Mouse (Mus musculus): ENCODE data around the gene Bhmt2. TPM values are rescaled to one million over a fixed set of nuclear protein-coding genes. Genes with fewer than 3 reads are reported as not detected.

Bhmt2 gene
- polyA plus RNA-seq, 1 experiment from 2014 or later, result 0.09 TPM

- Histone ChIP-seq H3K4me2 (no peak within 1 kb of the TSS), H3K9ac (no peak within 1 kb of the TSS), H3K27ac (no peak within 1 kb of the TSS), H3K4me3 (no peak within 1 kb of the TSS), H3K4me1 (replicated peaks) (no peaks in the 10 kb centered on the region), H3K9me3 (no peaks in the 10 kb centered on the region), H3K36me3 (no peaks in the 10 kb centered on the region), H3K27me3 (no peaks in the 10 kb centered on the region)
- whole genome bisulfite sequencing, result 81% methylated on average over 19 of the region's 19 CpGs
- no peak for ATAC-seq (ENCODE audit: low FRiP score)
Observed at GRCm38 (mm10) chr13:93637282-93638245, 36.5 kb downstream of the Bhmt2 start, which contains the start of gene Bhmt. Bhmt (minus strand) TSS chr13:93637961.

DNA sequence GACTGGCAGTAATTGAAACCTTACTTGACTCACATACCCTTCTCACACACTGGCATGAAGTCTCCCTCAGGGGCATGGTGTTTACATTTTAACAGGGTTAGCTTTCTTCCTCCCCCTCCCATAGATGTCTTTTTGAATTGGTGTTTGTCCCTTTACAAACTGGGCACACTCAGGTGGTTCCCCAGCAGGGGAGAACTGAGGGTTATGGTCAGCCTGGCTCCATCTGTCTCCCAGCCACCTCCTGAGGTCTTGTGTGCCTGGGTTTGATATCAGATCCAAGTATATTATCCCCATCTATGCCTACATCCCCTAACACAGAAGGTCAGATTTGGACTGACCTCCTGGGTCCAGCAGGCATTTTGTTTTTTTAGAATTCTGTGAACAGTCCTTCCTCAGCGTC lies 37.5 kb downstream of the Bhmt2 start:
- 90% methylated on average over 1 of the region's 1 CpGs for WGBS
- no peaks in the 10 kb centered on the region for H3K9me3 ChIP-seq
- no peaks in the 10 kb centered on the region for H3K27me3 ChIP-seq
- no peak overlapping the region for H3K9ac ChIP-seq
- no peak overlapping the region for H3K4me3 ChIP-seq
- no peak for ATAC-seq (ENCODE audit: low FRiP score)
- H3K4me2 ChIP-seq, result no peak overlapping the region
- no peaks in the 10 kb centered on the region for H3K36me3 ChIP-seq
- H3K4me1 ChIP-seq (replicated peaks), result no peaks in the 10 kb centered on the region
- no peak overlapping the region for H3K27ac ChIP-seq

GRCm38 (mm10) chr13:93632927-93633326 lies 41.2 kb downstream of the Bhmt2 start:
- no peak overlapping the region for H3K4me3 ChIP-seq
- no peak for ATAC-seq (ENCODE audit: low FRiP score)
- no peaks in the 10 kb centered on the region for H3K9me3 ChIP-seq
- 89% methylated on average over 5 of the region's 5 CpGs for WGBS
- no peak overlapping the region for H3K9ac ChIP-seq
- no peaks in the 10 kb centered on the region for H3K27me3 ChIP-seq
- no peak overlapping the region for H3K27ac ChIP-seq
- no peaks in the 10 kb centered on the region for H3K4me1 ChIP-seq (replicated peaks)
- no peaks in the 10 kb centered on the region for H3K36me3 ChIP-seq
- no peak overlapping the region for H3K4me2 ChIP-seq

DNA sequence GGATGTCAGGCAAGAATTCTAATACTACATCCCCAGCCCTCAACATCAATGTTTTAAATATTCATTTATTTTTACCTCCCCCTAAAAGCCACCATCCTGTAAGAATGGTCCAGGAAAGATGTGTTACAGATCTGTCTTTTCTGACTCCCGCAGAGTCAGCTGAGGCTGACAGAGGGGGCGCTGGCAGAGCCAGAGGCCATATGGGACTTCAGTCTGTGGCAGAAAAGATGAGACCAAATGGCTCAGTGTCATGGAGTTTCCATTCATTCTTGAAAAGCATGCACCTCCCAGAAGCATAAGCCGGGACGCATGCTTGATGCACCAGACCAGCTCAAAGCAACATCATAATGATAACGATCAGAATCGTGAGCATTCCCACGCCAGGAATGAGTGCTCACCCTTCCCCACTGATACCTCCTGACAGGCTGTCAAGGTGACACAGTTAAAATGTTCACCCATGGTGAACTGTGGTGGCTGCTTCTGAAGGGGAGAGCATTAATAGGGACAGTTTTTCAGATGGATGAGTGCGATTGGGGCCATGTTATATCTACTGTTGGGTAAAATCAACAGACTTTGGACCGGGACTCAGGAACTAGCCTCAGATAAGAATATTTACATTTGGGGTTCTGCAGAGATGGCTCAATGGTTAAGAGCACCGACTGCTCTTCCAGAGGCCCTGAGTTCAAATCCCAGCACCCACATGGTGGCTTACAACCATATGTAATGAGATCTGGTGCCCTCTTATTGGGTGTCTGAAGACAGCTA lies 43.0 kb downstream of the Bhmt2 start:
- H3K4me2 ChIP-seq, result no peak overlapping the region
- H3K36me3 ChIP-seq, result no peaks in the 10 kb centered on the region
- no peak overlapping the region for H3K4me3 ChIP-seq
- H3K27ac ChIP-seq, result no peak overlapping the region
- H3K4me1 ChIP-seq (replicated peaks), result no peaks in the 10 kb centered on the region
- no peak overlapping the region for H3K9ac ChIP-seq
- no peaks in the 10 kb centered on the region for H3K9me3 ChIP-seq
- H3K27me3 ChIP-seq, result no peaks in the 10 kb centered on the region
- WGBS, result 87% methylated on average over 10 of the region's 10 CpGs
- no peak for ATAC-seq (ENCODE audit: low FRiP score)

- Histone ChIP-seq H3K27ac (no peak overlapping the region), H3K9me3 (no peaks in the 10 kb centered on the region), H3K4me2 (no peak overlapping the region), H3K27me3 (no peaks in the 10 kb centered on the region), H3K4me3 (no peak overlapping the region), H3K4me1 (replicated peaks) (no peaks in the 10 kb centered on the region), H3K36me3 (no peaks in the 10 kb centered on the region), H3K9ac (no peak overlapping the region)
- WGBS, result 20% methylated on average over 6 of the region's 6 CpGs
- ATAC-seq (ENCODE audit: low FRiP score), result no peak
Observed at GRCm38 (mm10) chr13:93628861-93629260, 45.2 kb downstream of the Bhmt2 start.

- Histone ChIP-seq H3K4me3 (no peak overlapping the region), H3K4me2 (no peak overlapping the region), H3K27me3 (no peaks in the 10 kb centered on the region), H3K36me3 (no peaks in the 10 kb centered on the region), H3K27ac (no peak overlapping the region), H3K9me3 (no peaks in the 10 kb centered on the region), H3K4me1 (replicated peaks) (no peaks in the 10 kb centered on the region), H3K9ac (no peak overlapping the region)
- WGBS, result 45% methylated on average over 6 of the region's 6 CpGs
- no peak for ATAC-seq (ENCODE audit: low FRiP score)
Observed at GRCm38 (mm10) chr13:93614361-93614948, 59.6 kb downstream of the Bhmt2 start.

DNA sequence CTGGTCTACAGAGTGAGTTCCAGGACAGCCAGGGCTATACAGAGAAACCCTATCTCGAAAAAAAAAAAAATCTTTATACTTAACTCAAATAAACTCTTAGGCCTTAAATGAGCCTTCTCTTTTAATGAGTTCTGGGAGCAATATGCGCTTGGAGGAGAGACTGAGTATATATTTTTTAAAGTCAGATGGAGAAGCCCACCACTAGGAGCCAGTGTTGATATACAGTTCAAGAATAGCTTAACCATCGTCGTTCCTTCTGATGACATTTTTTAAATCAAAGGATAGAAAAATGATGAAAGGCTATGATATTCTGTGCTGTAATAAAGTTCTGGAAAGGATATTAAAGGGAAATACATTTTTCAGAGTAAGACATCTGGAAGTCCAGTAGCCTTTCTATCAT lies 60.3 kb downstream of the Bhmt2 start:
- no peaks in the 10 kb centered on the region for H3K9me3 ChIP-seq
- H3K27ac ChIP-seq, result no peak overlapping the region
- H3K4me3 ChIP-seq, result no peak overlapping the region
- ATAC-seq (ENCODE audit: low FRiP score), result no peak
- no peak overlapping the region for H3K9ac ChIP-seq
- no peaks in the 10 kb centered on the region for H3K4me1 ChIP-seq (replicated peaks)
- no peak overlapping the region for H3K4me2 ChIP-seq
- no peaks in the 10 kb centered on the region for H3K36me3 ChIP-seq
- H3K27me3 ChIP-seq, result no peaks in the 10 kb centered on the region
- 77% methylated on average over 4 of the region's 4 CpGs for WGBS

DNA sequence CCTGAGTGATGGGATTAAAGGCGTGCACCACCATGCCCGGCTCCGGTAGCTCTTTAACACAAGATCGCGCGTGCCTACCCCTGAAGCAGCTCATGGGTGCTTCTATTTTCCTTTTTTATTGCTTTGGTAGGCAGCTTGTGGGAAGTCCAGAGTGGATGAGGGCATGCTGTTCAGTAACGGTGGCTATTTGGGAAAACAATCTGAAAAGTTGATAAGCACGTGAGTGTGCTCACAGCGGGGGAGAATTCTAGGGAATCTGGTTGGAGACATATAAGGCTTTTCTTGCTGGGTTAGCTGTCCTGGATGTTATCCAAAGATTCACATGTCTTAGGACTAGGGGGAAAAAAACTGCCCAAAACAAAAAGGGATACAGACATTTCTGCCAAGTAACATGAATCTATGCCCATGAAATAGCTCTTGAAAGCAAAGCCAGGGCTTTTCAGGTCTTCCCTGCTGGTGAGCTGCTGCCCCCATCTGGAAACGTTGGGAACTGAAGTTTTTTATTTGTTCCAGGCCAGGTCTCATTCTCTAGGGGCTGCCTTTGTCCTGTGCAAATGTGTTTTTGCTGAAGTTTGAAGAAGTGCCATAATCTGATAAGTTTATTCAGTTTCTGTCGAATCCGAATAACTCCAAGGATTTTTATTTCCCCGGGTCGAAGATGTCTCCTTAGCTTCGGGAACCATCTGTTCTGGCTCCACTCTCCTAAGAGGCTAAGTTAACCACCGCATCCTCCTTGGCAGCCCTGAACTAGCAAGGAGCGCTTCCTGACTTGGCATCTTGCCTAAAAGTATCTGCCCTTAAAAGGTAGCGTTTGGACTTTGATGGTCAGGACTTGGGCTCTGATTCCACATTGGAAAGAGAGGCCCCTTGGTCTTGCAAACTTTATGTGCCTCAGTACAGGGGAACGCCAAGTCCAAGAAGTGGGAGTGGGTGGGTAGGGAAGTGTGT lies 61.2 kb downstream of the Bhmt2 start:
- no peak overlapping the region for H3K4me2 ChIP-seq
- no peak overlapping the region for H3K9ac ChIP-seq
- no peaks in the 10 kb centered on the region for H3K36me3 ChIP-seq
- 64% methylated on average over 19 of the region's 19 CpGs for WGBS
- peak; percentile 71 for ATAC-seq (ENCODE audit: low FRiP score)
- H3K9me3 ChIP-seq, result no peaks in the 10 kb centered on the region
- H3K4me1 ChIP-seq (replicated peaks), result no peaks in the 10 kb centered on the region
- no peak overlapping the region for H3K27ac ChIP-seq
- no peak overlapping the region for H3K4me3 ChIP-seq
- H3K27me3 ChIP-seq, result no peaks in the 10 kb centered on the region

DNA sequence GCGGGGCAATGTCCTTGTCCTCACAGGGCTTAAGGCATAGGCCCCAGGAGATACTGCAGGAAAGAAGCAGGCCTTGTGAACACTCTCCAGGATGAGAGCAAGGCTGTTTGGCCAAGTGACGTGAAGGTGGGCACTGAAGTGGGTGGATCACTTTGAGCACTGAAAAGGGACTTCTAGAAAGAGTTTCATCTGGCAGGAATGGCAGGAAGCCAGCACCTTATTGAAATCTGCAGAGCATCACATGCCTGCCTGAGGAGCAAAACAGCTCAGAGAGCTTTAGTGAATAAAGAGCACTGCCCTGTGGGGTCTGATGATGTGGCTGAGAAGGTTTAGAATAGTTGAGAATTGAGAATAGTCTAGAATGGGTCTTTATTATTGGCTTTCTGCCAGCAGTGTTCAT lies 65.6 kb downstream of the Bhmt2 start:
- H3K4me2 ChIP-seq, result no peak overlapping the region
- no peaks in the 10 kb centered on the region for H3K9me3 ChIP-seq
- no peak overlapping the region for H3K4me3 ChIP-seq
- H3K4me1 ChIP-seq (replicated peaks), result no peaks in the 10 kb centered on the region
- ATAC-seq (ENCODE audit: low FRiP score), result no peak
- WGBS, result 89% methylated on average over 2 of the region's 2 CpGs
- no peak overlapping the region for H3K9ac ChIP-seq
- H3K27ac ChIP-seq, result no peak overlapping the region
- no peaks in the 10 kb centered on the region for H3K27me3 ChIP-seq
- H3K36me3 ChIP-seq, result no peaks in the 10 kb centered on the region

GRCm38 (mm10) chr13:93607701-93608100 lies 66.4 kb downstream of the Bhmt2 start:
- Histone ChIP-seq H3K27me3 (no peaks in the 10 kb centered on the region), H3K27ac (no peak overlapping the region), H3K9me3 (no peaks in the 10 kb centered on the region), H3K4me3 (no peak overlapping the region), H3K36me3 (no peaks in the 10 kb centered on the region), H3K4me2 (no peak overlapping the region), H3K9ac (no peak overlapping the region), H3K4me1 (replicated peaks) (no peaks in the 10 kb centered on the region)
- no peak for ATAC-seq (ENCODE audit: low FRiP score)
- 92% methylated on average over 3 of the region's 3 CpGs for WGBS

- no peak for ATAC-seq (ENCODE audit: low FRiP score)
- Histone ChIP-seq H3K4me2 (no peak overlapping the region), H3K9me3 (no peaks in the 10 kb centered on the region), H3K27me3 (no peaks in the 10 kb centered on the region), H3K9ac (no peak overlapping the region), H3K27ac (no peak overlapping the region), H3K4me3 (no peak overlapping the region), H3K36me3 (no peaks in the 10 kb centered on the region), H3K4me1 (replicated peaks) (no peaks in the 10 kb centered on the region)
- WGBS, result 78% methylated on average over 13 of the region's 13 CpGs
Observed at GRCm38 (mm10) chr13:93606868-93607578, 67.1 kb downstream of the Bhmt2 start.

All from hindbrain, embryonic 13.5 days (tissue).